Mouse (Mus musculus) liver, embryonic 15.5 days (tissue): ENCODE measurements around the gene Lypd9. TPM values are rescaled to one million over a fixed set of nuclear protein-coding genes. Genes with fewer than 3 reads are reported as not detected.

Source experiments
- ATAC-seq: fragments of 200-750 bp; cut with Nextera tagmentation; 2 replicates; pipeline ENCODE4 v1.8.0; 2017; ENCODE audit warnings: moderate number of reproducible peaks, mild to moderate bottlenecking, moderate library complexity; ENCODE audit not compliant: insufficient read depth
- H3K27ac ChIP-seq: fragments of 300-500 bp; sonication (generic); replicated peaks from 2 replicates; pipeline ENCODE4 v1.5.1; 2015; ENCODE audit warnings: mild to moderate bottlenecking, inconsistent platforms
- H3K27me3 ChIP-seq: fragments of 300-500 bp; sonication (generic); 2 replicates; pipeline ENCODE4 v1.6.1; 2015; ENCODE audit warnings: mild to moderate bottlenecking, inconsistent platforms
- H3K36me3 ChIP-seq: fragments of 300-500 bp; sonication (generic); replicated peaks from 2 replicates; pipeline ENCODE4 v1.6.1; 2015; ENCODE audit warnings: moderate library complexity, mild to moderate bottlenecking, inconsistent platforms
- H3K4me1 ChIP-seq: fragments of 300-500 bp; sonication (generic); replicated peaks from 2 replicates; pipeline ENCODE4 v1.6.1; 2015; ENCODE audit warnings: inconsistent platforms
- H3K4me2 ChIP-seq: fragments of 300-500 bp; sonication (generic); 2 replicates; pipeline ENCODE4 v1.6.1; 2015; ENCODE audit warnings: moderate library complexity, mild to moderate bottlenecking, inconsistent platforms
- H3K4me3 ChIP-seq: fragments of 300-500 bp; sonication (generic); replicated peaks from 2 replicates; pipeline ENCODE4 v1.5.1; 2015; ENCODE audit warnings: mild to moderate bottlenecking, inconsistent platforms
- H3K9ac ChIP-seq: fragments of 300-500 bp; sonication (generic); 2 replicates; pipeline ENCODE4 v1.6.1; 2015; ENCODE audit warnings: moderate library complexity, mild to moderate bottlenecking, inconsistent platforms
- H3K9me3 ChIP-seq: fragments of 300-500 bp; sonication (generic); replicated peaks from 2 replicates; pipeline ENCODE4 v1.6.1; 2016; ENCODE audit warnings: inconsistent platforms
- WGBS: fragments of 180-500 bp; shearing (Covaris S2); methylation state at CpG from one replicate; pipeline ENCODE4 v1.1.7; 2015; ENCODE audit warnings: mixed read lengths; ENCODE audit not compliant: insufficient replicate concordance; 5-methylcytosine and 5-hydroxymethylcytosine counted together
- polyA plus RNA-seq: library from polyadenylated mRNA; unstranded; fragments of >200 nt; fragmentation: Nextera tagmentation; extraction: Ambion mirVana; gene quantifications from 2 replicates; pipeline ENCODE4 v1.2.1, GENCODE M21; 2015

The Lypd9 gene
- polyA plus RNA-seq, 1 experiment from 2014 or later = not detected

DNA sequence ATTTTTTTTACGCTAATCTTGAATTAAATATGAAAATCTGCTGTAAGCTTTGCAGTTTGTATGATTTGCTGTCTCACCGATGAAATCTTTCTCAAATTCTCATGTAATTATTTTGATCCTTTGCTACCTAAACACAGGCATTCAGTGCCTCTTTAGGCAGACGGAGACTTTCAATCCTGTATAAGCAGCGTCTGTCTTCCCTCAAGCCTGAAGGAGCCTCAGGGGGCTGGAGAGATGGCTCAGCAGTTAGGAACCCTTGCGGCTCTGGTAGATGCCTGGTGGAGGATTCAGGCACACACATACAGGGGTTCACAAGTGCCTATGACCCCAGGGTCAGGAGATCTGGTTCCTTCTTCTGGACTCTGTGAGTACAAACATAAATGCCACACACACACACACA lies 52.1 kb downstream of the Lypd9 start:
- no peaks in the 10 kb centered on the region for H3K9me3 ChIP-seq
- H3K4me2 ChIP-seq = no peak overlapping the region
- H3K36me3 ChIP-seq = no peaks in the 10 kb centered on the region
- no peaks in the 10 kb centered on the region for H3K4me1 ChIP-seq
- 53% methylated on average over 5 of the region's 5 CpGs for WGBS
- no peak overlapping the region for H3K4me3 ChIP-seq
- H3K27me3 ChIP-seq = peaks cover 9% of the 10 kb centered on the region; the same call in 1 of the 2 replicates
- H3K9ac ChIP-seq = no peak overlapping the region
- ATAC-seq = no peak
- no peak overlapping the region for H3K27ac ChIP-seq

DNA sequence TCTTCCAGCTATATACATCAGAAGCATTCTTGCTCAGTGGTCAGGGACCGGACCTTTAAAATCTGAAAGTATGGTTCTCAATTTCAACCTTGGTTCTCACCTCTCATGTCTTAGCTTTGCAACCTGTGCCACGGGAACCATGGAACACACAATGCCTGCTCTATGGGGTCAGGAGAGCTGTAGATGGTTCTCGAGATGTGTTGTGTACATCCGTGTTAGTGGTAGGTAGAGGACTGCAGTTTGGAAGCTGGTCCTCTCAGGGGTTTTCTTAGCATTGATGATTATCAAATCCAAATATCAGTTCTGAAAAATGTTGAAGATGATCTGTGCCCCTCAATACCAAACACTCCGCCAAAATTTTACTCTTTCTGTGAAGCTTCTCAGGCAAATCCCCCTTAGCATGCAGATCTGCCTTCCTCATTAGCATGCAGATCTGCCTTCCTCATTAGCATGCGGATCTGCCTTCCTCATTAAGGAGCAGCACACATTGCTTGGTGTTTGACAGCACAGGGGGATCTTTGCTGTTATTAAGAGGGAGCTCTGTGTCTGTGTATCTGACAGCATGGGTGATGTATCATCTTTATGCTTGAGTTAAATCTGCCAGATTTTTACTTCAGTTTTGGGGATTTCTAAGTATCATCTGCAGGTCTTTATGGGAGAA lies 52.6 kb downstream of the Lypd9 start:
- H3K36me3 ChIP-seq = no peaks in the 10 kb centered on the region
- no peak overlapping the region for H3K27ac ChIP-seq
- no peak overlapping the region for H3K9ac ChIP-seq
- H3K4me1 ChIP-seq = no peaks in the 10 kb centered on the region
- H3K4me2 ChIP-seq = no peak overlapping the region
- no peak overlapping the region for H3K4me3 ChIP-seq
- H3K27me3 ChIP-seq = peaks cover 9% of the 10 kb centered on the region; the same call in 1 of the 2 replicates
- WGBS = 44% methylated on average over 6 of the region's 6 CpGs
- no peaks in the 10 kb centered on the region for H3K9me3 ChIP-seq
- no peak for ATAC-seq

Other genes starting within 250 kb of the Lypd9 start
- gene 4930438A08Rik, start 178.1 kb downstream of the Lypd9 start, polyA plus RNA-seq = 2.9 and 3.2 TPM in 2 replicates
- 9.4 and 11.5 TPM in 2 replicates for gene Zfp692, start 145.9 kb downstream of the Lypd9 start, polyA plus RNA-seq
- gene Zfp672, start 122.6 kb downstream of the Lypd9 start, polyA plus RNA-seq = 35.0 and 36.0 TPM in 2 replicates
- gene Sh3bp5l, start 122.2 kb downstream of the Lypd9 start, polyA plus RNA-seq = 16.7 and 19.0 TPM in 2 replicates
- 0.97 and 1.5 TPM in 2 replicates for gene Lypd8, start 73.9 kb downstream of the Lypd9 start, polyA plus RNA-seq
- gene 1810065E05Rik, start 31.8 kb downstream of the Lypd9 start, polyA plus RNA-seq = not detected in 2 replicates
- gene Gm12253, start 20.4 kb downstream of the Lypd9 start, polyA plus RNA-seq = not detected in 2 replicates
- gene Olfr30, start 9.3 kb upstream of the Lypd9 start, polyA plus RNA-seq = not detected in 2 replicates
- gene Olfr332, start 39.6 kb upstream of the Lypd9 start, polyA plus RNA-seq = not detected in 2 replicates
- gene Olfr331, start 49.6 kb upstream of the Lypd9 start, polyA plus RNA-seq = not detected in 2 replicates
- gene Olfr330, start 81.9 kb upstream of the Lypd9 start, polyA plus RNA-seq = not detected in 2 replicates
- gene Olfr329-ps, start 93.5 kb upstream of the Lypd9 start, polyA plus RNA-seq = not detected in 2 replicates
- gene Olfr328, start 102.7 kb upstream of the Lypd9 start, polyA plus RNA-seq = not detected in 2 replicates
- gene Olfr224, start 117.6 kb upstream of the Lypd9 start, polyA plus RNA-seq = not detected in 2 replicates
- gene Olfr325, start 124.8 kb upstream of the Lypd9 start, polyA plus RNA-seq = not detected in 2 replicates
- not detected in 2 replicates for gene Olfr324, start 142.2 kb upstream of the Lypd9 start, polyA plus RNA-seq
- not detected in 2 replicates for gene 2210407C18Rik, start 163.2 kb upstream of the Lypd9 start, polyA plus RNA-seq
- gene Olfr323, start 177.6 kb upstream of the Lypd9 start, polyA plus RNA-seq = not detected in 2 replicates
- gene Trim58, start 187.5 kb upstream of the Lypd9 start, polyA plus RNA-seq = 13.7 and 14.0 TPM in 2 replicates
- gene Olfr322, start 205.9 kb upstream of the Lypd9 start, polyA plus RNA-seq = not detected in 2 replicates
- not detected in 2 replicates for gene Olfr320, start 228.2 kb upstream of the Lypd9 start, polyA plus RNA-seq
- not detected in 2 replicates for gene Olfr319, start 246.2 kb upstream of the Lypd9 start, polyA plus RNA-seq